Mouse (Mus musculus) bone marrow, adult 2 months (tissue): ENCODE data around the gene Ndufv1.
A peak's percentile ranks its signal among the peaks of the same experiment; 100 is the strongest.

Experiments used
- CTCF ChIP-seq: fragments of 200-500 bp; IDR thresholded peaks from 2 replicates; pipeline ENCODE4 v1.5.1; 2011; ENCODE audit warnings: low read length, control low read depth; ENCODE audit not compliant: control insufficient read depth, insufficient read depth
- POLR2A ChIP-seq: fragments of 200-500 bp; IDR thresholded peaks from 2 replicates; pipeline ENCODE4 v1.6.1; 2011; ENCODE audit warnings: low read depth, mild to moderate bottlenecking, control low read depth, low read length, borderline replicate concordance; ENCODE audit not compliant: control insufficient read depth

DNA sequence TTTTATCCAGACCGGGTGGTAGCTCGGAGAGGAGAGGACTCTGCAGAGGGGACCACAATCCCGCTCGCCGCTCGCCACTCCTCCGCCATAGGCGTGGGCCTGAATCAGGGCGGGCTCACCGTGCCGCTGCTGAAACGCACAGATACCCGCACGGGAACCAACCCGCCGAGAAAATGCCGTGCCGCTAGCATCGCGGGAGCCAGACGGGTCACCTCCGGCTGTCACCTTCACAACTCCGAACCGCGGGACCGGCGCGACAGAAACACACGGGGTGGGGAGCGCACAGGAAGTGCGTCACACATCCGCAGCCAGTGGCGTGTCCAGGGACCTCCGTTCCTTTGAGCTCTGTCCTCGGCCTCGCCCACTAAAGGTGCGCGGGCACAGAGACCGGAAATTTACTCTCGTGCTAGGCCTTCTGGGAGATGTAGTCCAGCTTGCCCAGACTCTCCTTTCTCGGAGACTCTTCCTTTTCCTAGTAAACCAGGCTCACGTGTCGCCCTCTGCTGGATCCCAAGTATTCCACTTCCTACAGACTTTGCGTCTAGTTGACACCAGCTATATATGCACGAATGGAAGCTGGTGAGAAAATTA, at the start of gene Ndufv1:
- TF ChIP-seq POLR2A (peak; percentile 93), CTCF (peak; percentile 65)
